Mouse (Mus musculus): ENCODE measurements around the gene Sumo3. TPM values are rescaled to one million over a fixed set of nuclear protein-coding genes. Genes with fewer than 3 reads are reported as not detected.

Sumo3 gene
- polyA plus RNA-seq, 1 experiment from 2014 or later, result 350 TPM

DNA sequence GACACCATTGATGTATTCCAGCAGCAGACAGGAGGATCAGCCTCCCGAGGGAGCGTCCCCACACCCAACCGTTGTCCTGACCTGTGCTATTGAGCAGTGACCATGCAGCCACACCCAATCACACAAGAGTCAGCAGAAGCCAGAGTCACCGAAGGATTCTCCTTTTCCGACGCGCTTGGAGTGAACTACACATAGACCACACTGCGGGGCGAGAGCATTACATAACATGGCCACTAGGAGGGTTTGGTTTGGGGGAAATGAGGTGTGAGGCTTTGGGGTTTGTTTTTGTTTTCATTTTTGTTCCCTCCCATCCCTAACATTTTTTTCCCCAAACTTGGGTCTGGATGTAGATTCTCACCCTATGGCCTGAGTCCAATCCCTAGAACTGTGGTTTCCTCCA lies 10.3 kb downstream of the Sumo3 start:
- ATAC-seq, result no peak
- H3K36me3 ChIP-seq (ENCODE audit: control insufficient read depth, insufficient read depth, low read length), result peaks cover 42% of the 10 kb centered on the region
- WGBS, result 94% methylated on average over 9 of the region's 9 CpGs

DNA sequence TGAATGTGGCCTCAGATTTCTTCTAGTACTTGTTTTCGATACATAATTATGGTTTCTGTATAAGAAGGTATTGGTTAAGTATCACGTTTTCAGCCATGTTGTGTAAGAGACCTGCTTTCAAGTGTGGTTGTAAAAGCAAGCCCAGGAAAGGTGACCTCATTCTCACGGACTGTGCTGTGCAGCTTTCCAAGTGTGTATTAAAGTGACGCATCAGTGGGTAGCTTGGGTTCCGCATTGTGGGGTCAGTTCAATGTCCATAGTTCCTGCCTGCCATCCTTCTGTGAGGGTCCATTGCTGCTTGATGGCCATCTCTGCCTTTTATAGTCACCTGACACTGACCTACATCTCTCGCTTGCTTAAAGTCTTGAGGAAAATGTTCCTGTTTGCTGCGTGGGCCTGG lies 11.0 kb downstream of the Sumo3 start:
- 95% methylated on average over 7 of the region's 7 CpGs for WGBS
- ATAC-seq, result no peak
- peaks cover 2% of the 10 kb centered on the region; the same call in 1 of the 2 replicates for H3K4me1 ChIP-seq (ENCODE audit: control insufficient read depth, insufficient read depth, low read length)
- no peak overlapping the region for H3K4me2 ChIP-seq (ENCODE audit: low read length)
- no peak overlapping the region for H3K27ac ChIP-seq (ENCODE audit: low read length)
- no peak overlapping the region for H3K4me3 ChIP-seq (ENCODE audit: low read depth, low read length)
- no peaks in the 10 kb centered on the region for H3K27me3 ChIP-seq (ENCODE audit: control insufficient read depth, insufficient read depth, low read depth, low read length)
- H3K9me3 ChIP-seq (replicated peaks; ENCODE audit: control insufficient read depth, low read length, poor library complexity, severe bottlenecking), result no peaks in the 10 kb centered on the region
- no peak overlapping the region for H3K9ac ChIP-seq (ENCODE audit: low read depth, low read length)
- peaks cover 40% of the 10 kb centered on the region for H3K36me3 ChIP-seq (ENCODE audit: control insufficient read depth, insufficient read depth, low read length)

More for the DNA sequence above, 10.3 kb downstream of the Sumo3 start:
- H3K9me3 ChIP-seq (replicated peaks; ENCODE audit: control insufficient read depth, low read length, poor library complexity, severe bottlenecking), result no peaks in the 10 kb centered on the region
- H3K4me2 ChIP-seq (ENCODE audit: low read length), result no peak overlapping the region
- no peak overlapping the region for H3K27ac ChIP-seq (ENCODE audit: low read length)
- H3K27me3 ChIP-seq (ENCODE audit: control insufficient read depth, insufficient read depth, low read depth, low read length), result no peaks in the 10 kb centered on the region
- H3K4me3 ChIP-seq (ENCODE audit: low read depth, low read length), result no peak overlapping the region
- no peak overlapping the region for H3K9ac ChIP-seq (ENCODE audit: low read depth, low read length)
- H3K4me1 ChIP-seq (ENCODE audit: control insufficient read depth, insufficient read depth, low read length), result no peaks in the 10 kb centered on the region

DNA sequence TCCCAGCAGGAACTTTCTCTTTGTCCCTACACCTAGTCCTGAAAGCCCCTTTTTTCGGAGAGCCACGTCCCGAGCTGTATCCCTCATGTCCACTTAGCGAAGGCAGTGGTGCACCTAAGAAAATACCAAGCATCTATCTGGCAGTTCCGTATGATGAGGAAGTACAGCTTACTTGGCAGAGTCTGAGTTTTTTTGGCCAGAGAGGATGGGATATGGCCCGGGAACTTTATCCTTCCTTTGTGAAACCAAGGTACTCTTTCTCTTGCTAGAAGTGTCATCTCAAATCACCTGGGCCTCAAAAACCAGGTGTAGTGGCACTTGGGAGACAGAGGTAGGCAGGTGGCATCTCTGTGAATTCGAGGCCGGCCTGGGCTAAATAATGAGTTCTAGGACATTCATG lies 15.6 kb downstream of the Sumo3 start:
- WGBS, result 75% methylated on average over 8 of the region's 8 CpGs
- Histone ChIP-seq H3K4me2 (ENCODE audit: low read length) (peak overlapping the region; percentile 78), H3K9me3 (replicated peaks; ENCODE audit: control insufficient read depth, low read length, poor library complexity, severe bottlenecking) (no peaks in the 10 kb centered on the region), H3K4me1 (ENCODE audit: control insufficient read depth, insufficient read depth, low read length) (peaks cover 25% of the 10 kb centered on the region), H3K27ac (ENCODE audit: low read length) (peak overlapping the region; percentile 91), H3K9ac (ENCODE audit: low read depth, low read length) (peak overlapping the region; percentile 95), H3K27me3 (ENCODE audit: control insufficient read depth, insufficient read depth, low read depth, low read length) (no peaks in the 10 kb centered on the region), H3K4me3 (ENCODE audit: low read depth, low read length) (peak overlapping the region; percentile 98), H3K36me3 (ENCODE audit: control insufficient read depth, insufficient read depth, low read length) (peaks cover 12% of the 10 kb centered on the region)
- ATAC-seq, result no peak

DNA sequence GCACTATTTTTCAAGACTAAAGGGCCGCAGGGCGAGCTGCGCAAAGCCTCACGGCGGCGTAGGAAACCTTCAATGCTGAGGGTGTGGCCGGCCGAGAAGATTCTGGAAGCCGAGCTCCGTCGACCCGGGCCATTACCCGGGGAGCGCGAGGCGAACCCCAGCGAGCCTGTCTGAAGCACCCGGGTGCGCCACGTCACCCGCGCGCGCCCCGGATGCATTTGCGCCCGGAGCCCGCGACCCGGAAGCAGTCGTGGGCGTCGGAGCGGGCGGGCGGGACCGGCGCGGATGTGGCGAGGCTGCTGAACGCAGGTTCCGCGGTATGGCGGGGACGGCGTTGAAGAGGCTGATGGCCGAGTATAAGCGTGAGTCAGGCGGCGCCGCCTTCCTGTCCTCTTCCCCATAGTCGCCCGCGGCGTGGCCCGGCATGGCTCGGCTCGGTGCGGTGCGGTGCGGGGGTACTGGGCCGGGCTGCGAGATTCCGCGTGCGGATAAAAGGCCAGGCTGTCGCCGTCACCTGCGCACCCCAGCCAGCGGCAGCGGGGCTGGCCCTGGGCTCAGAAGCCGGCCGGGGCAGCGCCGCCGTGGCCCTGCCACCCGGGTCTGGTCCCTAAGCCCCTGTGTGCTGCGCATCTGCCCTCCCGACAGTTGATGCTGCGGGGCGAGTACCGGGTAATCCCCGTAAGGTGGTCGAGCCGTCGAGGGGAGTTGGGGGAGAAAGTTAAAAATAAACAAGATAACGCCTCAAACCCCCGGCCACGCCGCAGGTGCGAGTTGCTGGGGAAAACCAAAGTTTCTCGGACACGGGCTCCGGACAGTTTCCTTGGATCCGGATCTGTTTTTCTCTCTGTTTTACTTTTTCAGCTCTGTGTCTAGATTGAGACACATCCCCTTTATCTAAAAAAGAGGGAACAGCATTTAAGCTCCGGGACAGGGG lies 16.4 kb downstream of the Sumo3 start, which contains the start of gene Ube2g2:
Gene Ube2g2 (plus strand): TSS at position 221 of the 934 bp plus-strand sequence.
- WGBS, result under 1% methylated on average over 95 of the region's 96 CpGs
- H3K27me3 ChIP-seq (ENCODE audit: control insufficient read depth, insufficient read depth, low read depth, low read length), result no peaks in the 10 kb centered on the region
- H3K27ac ChIP-seq (ENCODE audit: low read length), result peak within 1 kb of the TSS; percentile 91
- H3K4me2 ChIP-seq (ENCODE audit: low read length), result peak within 1 kb of the TSS; percentile 90
- no peaks in the 10 kb centered on the region for H3K9me3 ChIP-seq (replicated peaks; ENCODE audit: control insufficient read depth, low read length, poor library complexity, severe bottlenecking)
- H3K36me3 ChIP-seq (ENCODE audit: control insufficient read depth, insufficient read depth, low read length), result peaks cover 10% of the 10 kb centered on the region
- peak within 1 kb of the TSS; percentile 98 for H3K4me3 ChIP-seq (ENCODE audit: low read depth, low read length)
- H3K4me1 ChIP-seq (ENCODE audit: control insufficient read depth, insufficient read depth, low read length), result peaks cover 25% of the 10 kb centered on the region
- peak; percentile 93 for ATAC-seq
- H3K9ac ChIP-seq (ENCODE audit: low read depth, low read length), result peak within 1 kb of the TSS; percentile 95

DNA sequence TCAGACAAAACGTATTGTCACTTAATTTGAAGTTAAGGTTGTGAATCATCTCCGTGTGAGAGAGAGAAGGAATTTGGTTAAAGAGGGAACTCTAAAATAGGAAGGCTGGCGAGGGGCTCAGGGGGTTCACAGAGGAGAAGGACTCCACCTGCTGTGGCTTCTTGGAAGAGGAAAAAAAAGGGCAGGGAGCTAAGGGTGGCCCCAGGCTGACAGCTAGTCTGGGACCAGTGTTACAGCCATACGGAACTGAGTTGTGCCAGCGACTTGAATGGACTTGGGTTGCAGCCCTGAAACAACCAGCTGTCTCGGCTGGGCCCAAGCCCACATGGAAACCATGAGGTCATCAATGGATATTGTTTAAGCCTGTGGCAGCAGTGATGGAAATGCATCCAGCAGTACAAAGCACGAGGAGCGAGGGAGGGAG lies 17.2 kb downstream of the Sumo3 start:
- no peak overlapping the region for H3K27ac ChIP-seq (ENCODE audit: low read length)
- WGBS, result 8% methylated on average over 8 of the region's 8 CpGs
- H3K36me3 ChIP-seq (ENCODE audit: control insufficient read depth, insufficient read depth, low read length), result peaks cover 2% of the 10 kb centered on the region; the same call in 1 of the 2 replicates
- peak overlapping the region; percentile 95 for H3K9ac ChIP-seq (ENCODE audit: low read depth, low read length)
- H3K4me3 ChIP-seq (ENCODE audit: low read depth, low read length), result peak overlapping the region; percentile 98
- H3K9me3 ChIP-seq (replicated peaks; ENCODE audit: control insufficient read depth, low read length, poor library complexity, severe bottlenecking), result no peaks in the 10 kb centered on the region
- no peaks in the 10 kb centered on the region for H3K27me3 ChIP-seq (ENCODE audit: control insufficient read depth, insufficient read depth, low read depth, low read length)
- H3K4me1 ChIP-seq (ENCODE audit: control insufficient read depth, insufficient read depth, low read length), result peaks cover 25% of the 10 kb centered on the region
- ATAC-seq, result 0 out of 2 replicates have a peak, but pooled peaks have one; percentile 12
- H3K4me2 ChIP-seq (ENCODE audit: low read length), result peak overlapping the region; percentile 90

DNA sequence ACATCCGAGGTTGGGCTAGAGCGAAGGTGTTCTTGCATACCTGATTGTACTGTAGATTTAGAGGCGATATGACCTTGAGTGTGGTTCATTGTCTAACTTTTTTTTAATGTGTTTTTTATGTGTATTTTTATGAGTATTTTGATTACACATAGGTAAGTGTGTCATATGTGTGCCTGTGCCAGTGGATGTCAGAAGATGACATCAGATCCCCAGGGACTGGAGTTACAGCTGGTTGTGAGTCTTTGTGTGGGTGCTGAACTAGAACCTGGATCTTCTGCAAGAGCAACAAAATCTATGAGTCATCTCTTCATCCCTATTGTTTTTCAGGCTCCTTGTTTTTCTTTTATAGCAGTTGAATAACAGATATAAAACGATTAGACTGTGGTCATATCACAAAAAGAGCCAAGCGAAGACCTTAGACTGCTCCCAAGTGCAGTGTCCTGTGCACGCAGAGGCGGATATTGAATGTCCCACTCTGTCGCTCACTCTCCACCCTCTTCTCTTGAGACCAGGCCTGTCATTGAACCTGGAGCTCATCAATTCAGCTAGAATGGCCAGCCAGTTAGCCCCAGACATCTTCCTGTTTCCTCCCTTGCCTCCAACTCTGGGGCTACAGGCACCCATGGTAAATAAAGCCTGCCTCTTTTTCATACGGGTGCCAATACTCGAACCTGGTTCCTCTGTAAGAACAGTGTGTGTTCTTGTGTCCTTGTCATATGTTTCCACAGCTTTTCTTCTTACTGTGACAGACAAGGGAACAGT lies 17.9 kb downstream of the Sumo3 start:
- Histone ChIP-seq H3K4me3 (ENCODE audit: low read depth, low read length) (peak overlapping the region; percentile 98; the same call in 1 of the 2 replicates), H3K9me3 (replicated peaks; ENCODE audit: control insufficient read depth, low read length, poor library complexity, severe bottlenecking) (no peaks in the 10 kb centered on the region), H3K4me1 (ENCODE audit: control insufficient read depth, insufficient read depth, low read length) (peaks cover 25% of the 10 kb centered on the region), H3K27ac (ENCODE audit: low read length) (no peak overlapping the region), H3K4me2 (ENCODE audit: low read length) (peak overlapping the region; percentile 90), H3K9ac (ENCODE audit: low read depth, low read length) (0 out of 2 replicates have a peak overlapping the region, but pooled peaks have one; percentile 95), H3K36me3 (ENCODE audit: control insufficient read depth, insufficient read depth, low read length) (no peaks in the 10 kb centered on the region), H3K27me3 (ENCODE audit: control insufficient read depth, insufficient read depth, low read depth, low read length) (no peaks in the 10 kb centered on the region)
- WGBS, result 93% methylated on average over 10 of the region's 10 CpGs
- ATAC-seq, result no peak

DNA sequence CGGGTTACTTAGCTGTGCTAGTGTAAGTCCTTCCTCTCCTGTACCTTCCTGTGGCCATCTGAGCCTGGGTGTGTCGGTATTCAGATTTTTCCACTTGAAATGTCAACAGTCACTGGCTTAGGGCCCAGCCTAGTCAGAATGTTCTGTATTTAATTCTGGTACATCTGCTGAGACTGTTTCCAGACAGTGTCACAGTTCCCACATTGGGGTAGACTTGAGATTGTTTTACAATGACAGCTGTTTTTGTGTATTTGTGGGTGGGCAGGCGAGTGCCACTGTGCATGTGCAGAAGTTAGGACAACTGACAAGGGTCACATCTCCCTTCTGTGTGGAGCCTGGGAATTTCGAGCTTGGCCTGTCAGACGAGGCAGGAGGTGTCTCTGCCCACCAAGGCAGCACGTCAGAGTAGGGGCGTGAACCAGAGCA lies 18.7 kb downstream of the Sumo3 start:
- Histone ChIP-seq H3K4me3 (ENCODE audit: low read depth, low read length) (no peak overlapping the region), H3K27ac (ENCODE audit: low read length) (no peak overlapping the region), H3K9me3 (replicated peaks; ENCODE audit: control insufficient read depth, low read length, poor library complexity, severe bottlenecking) (no peaks in the 10 kb centered on the region), H3K4me1 (ENCODE audit: control insufficient read depth, insufficient read depth, low read length) (peaks cover 25% of the 10 kb centered on the region), H3K9ac (ENCODE audit: low read depth, low read length) (0 out of 2 replicates have a peak overlapping the region, but pooled peaks have one; percentile 2), H3K27me3 (ENCODE audit: control insufficient read depth, insufficient read depth, low read depth, low read length) (no peaks in the 10 kb centered on the region), H3K36me3 (ENCODE audit: control insufficient read depth, insufficient read depth, low read length) (no peaks in the 10 kb centered on the region), H3K4me2 (ENCODE audit: low read length) (no peak overlapping the region)
- no peak for ATAC-seq
- WGBS, result 68% methylated on average over 7 of the region's 7 CpGs

DNA sequence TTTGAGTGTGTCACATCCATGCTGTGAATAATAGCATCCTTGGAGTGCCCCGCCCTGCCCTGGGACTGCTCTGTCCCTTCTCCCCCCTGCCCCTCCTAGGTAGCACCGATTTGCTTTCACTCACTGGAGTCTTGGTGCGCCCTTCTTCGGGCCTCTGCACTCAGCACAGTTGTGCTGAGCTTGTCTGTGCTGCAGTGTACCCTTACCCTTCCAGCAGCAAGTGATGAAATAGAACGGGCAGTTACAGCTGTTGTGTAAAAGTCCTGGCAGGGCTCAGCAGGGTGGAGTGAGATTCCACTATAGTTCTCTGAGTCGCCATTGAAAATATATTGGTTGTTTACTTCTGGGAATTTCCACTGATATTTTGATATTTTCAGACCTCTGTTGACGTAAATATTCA lies 20.1 kb downstream of the Sumo3 start:
- Histone ChIP-seq H3K9ac (ENCODE audit: low read depth, low read length) (no peak overlapping the region), H3K4me1 (ENCODE audit: control insufficient read depth, insufficient read depth, low read length) (peaks cover 25% of the 10 kb centered on the region), H3K4me2 (ENCODE audit: low read length) (no peak overlapping the region), H3K27ac (ENCODE audit: low read length) (no peak overlapping the region), H3K4me3 (ENCODE audit: low read depth, low read length) (no peak overlapping the region), H3K9me3 (replicated peaks; ENCODE audit: control insufficient read depth, low read length, poor library complexity, severe bottlenecking) (no peaks in the 10 kb centered on the region), H3K27me3 (ENCODE audit: control insufficient read depth, insufficient read depth, low read depth, low read length) (no peaks in the 10 kb centered on the region), H3K36me3 (ENCODE audit: control insufficient read depth, insufficient read depth, low read length) (no peaks in the 10 kb centered on the region)
- 83% methylated on average over 7 of the region's 7 CpGs for WGBS
- ATAC-seq, result no peak
